Mouse (Mus musculus): Measurements from ENCODE around the gene Tnfsf13. TPM values are rescaled to one million over a fixed set of nuclear protein-coding genes. Genes with fewer than 3 reads are reported as not detected.

The Tnfsf13 gene
- not detected for total RNA-seq (2023)

GRCm38 (mm10) chr11:69685526-69686148 is at the start of gene Tnfsf13:
Gene Tnfsf13, minus strand, starts transcription at chr11:69685784.

GRCm38 (mm10) chr11:69695361-69696181 is 10.0 kb upstream of the Tnfsf13 start, which contains the start of the genes Tnfsf12 and Tnfsfm13:
Gene Tnfsf12, minus strand, starts transcription at chr11:69695849.
Gene Tnfsfm13, minus strand, starts transcription at chr11:69696098.

GRCm38 (mm10) chr11:69681314-69682208 is 4.0 kb downstream of the Tnfsf13 start, which contains the start of gene Senp3:
Gene Senp3, minus strand, starts transcription at chr11:69682084.

DNA sequence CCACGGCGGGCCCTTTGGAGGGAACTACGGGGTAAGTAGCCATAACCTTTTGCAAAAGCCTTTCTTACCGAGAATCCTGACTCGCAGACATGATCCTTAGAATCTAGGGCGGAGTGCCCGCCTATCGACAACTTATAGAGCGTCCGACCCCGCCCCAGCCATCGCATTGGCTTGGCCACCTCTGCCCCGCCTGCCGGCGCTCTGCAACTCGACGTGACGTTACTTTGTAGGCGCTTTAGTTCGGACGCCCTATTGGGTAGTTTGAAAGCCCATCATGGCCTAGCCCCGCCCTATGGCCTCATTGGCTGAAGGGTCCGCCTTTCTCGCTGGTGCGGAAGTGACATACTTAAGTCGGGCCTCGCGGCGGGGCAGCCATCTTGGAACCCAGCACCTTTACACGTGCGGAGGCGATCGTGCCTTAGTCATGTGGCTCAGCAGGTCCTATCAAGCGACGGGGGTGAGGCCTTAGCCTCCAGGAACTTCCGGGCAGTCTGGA is 13.3 kb downstream of the Tnfsf13 start, which contains the start of gene Eif4a1:
Gene Eif4a1 (minus strand): TSS at position 213 of the 496 bp plus-strand sequence.

DNA sequence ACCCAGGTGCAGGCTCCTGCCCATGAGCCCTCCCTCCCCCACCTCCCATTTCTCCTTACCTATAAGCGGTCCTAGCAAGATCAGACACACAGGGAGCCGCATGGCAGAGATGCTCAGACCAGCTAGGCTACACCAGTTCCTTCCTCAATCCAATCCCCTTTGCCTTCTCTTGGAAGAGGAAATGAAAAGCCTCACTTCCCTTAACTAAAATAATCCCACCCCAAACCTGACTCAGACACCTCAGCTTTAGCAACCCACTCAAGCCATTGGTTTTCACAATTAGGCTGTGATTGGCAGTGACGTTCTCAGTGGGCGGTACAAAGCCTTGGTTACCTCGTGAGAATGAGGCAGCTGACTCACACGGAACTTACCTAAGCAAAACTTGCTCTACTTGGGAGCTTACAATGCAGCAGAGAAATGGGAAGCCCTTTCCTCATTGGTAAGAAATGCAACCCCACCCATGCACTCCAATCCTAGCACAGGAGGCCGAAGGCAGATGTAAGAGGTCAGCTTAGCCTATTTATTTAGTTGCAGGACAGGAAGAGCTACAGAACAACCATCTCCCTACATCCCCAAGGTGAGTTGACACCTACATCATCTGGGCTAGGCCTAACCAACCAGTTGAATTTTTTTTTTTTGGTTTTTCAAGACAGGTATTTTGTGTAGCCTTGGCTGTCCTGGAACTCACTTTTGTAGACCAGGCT is 19.5 kb downstream of the Tnfsf13 start, which contains the start of gene Cd68:
Gene Cd68 (minus strand): TSS at position 193 of the 704 bp plus-strand sequence.

DNA sequence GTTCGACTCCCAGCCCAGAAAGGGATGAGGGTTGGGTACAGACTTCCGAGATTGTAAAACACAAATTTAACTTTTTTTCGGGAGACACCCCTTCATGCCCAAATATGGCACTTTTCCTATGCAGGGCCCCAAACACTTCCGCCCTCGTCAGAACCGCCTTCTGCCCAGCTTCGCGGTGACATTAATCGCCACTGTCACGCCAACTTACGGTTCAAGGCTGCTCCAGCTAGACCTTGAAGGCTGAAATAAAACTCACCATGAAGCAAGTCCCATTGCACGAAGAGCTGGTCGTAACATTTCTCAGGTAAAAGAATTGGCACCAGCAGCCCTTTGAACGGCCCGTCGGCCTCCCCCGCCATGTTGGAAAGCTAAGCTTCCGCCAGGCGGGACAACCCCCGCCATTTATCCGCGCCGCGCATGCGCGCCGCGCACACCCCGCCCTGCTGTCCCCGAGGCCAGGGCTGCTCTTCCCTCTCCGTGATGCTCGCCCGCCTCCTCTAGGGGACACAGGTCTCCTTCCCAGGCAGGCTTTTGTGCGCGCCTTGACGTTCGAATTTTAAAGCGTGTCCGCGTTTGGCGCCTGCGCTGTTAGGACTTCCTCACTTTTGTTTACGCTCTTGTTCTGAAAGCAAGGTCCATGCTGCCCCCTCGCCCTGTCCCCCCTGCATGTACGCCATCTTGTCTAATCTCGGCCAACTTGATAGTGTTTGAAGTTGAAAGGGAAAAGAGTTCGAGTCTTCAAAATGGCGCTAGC is 23.2 kb downstream of the Tnfsf13 start, which contains the start of gene Mpdu1:
Gene Mpdu1 (minus strand): TSS at position 430 of the 754 bp plus-strand sequence.

DNA sequence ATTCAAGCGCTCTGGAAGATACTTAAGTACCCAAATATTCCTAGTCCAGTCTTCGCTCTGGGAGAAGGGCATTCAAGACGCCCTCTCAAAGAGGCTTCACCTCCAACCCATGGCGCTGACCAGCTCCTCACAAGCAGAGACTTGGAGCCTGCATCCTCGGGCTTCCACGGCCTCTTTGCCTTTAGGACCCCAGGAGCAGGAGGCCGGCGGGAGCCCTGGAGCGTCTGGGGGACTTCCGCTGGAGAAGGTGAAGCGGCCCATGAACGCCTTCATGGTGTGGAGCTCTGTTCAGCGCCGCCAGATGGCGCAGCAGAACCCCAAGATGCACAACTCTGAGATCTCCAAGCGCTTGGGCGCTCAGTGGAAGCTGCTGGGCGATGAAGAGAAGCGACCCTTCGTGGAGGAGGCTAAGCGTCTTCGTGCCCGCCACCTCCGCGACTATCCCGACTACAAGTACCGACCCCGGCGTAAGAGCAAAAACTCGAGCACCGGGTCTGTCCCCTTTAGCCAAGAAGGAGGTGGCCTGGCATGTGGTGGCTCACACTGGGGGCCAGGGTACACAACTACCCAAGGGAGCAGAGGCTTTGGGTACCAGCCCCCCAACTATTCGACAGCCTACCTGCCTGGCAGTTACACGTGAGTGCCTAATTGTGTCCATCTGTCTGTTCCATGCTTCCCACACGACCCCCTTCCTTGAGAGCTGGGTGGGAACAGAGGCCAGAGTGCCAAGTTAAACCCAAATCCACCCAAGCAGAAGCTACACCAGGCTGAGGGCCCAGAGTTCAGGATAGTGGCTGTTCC is 30.1 kb downstream of the Tnfsf13 start, which contains the start of gene Sox15:
Gene Sox15 (plus strand): TSS at position 51 of the 801 bp plus-strand sequence.

Other genes with a start within 250 kb of the Tnfsf13 start
- 0.15 TPM for gene Dnah2, start 136.7 kb downstream of the Tnfsf13 start, total RNA-seq (2023)
- 0.53 TPM for gene Efnb3, start 125.6 kb downstream of the Tnfsf13 start, total RNA-seq (2023)
- gene Wrap53, start 105.5 kb downstream of the Tnfsf13 start, total RNA-seq (2023): 13.0 TPM
- gene Trp53, start 105.4 kb downstream of the Tnfsf13 start, total RNA-seq (2023): 144 TPM
- gene Atp1b2, start 79.8 kb downstream of the Tnfsf13 start, total RNA-seq (2023): 0.27 TPM
- not detected for gene Shbg, start 67.9 kb downstream of the Tnfsf13 start, total RNA-seq (2023)
- gene Sat2, start 63.8 kb downstream of the Tnfsf13 start, total RNA-seq (2023): not detected
- 80.1 TPM for gene Fxr2, start 52.8 kb downstream of the Tnfsf13 start, total RNA-seq (2023)
- gene Sox15, start 30.5 kb downstream of the Tnfsf13 start, total RNA-seq (2023): not detected
- 85.2 TPM for gene Mpdu1, start 23.1 kb downstream of the Tnfsf13 start, total RNA-seq (2023)
- gene Cd68, start 19.6 kb downstream of the Tnfsf13 start, total RNA-seq (2023): 14.8 TPM
- 775 TPM for gene Eif4a1, start 13.4 kb downstream of the Tnfsf13 start, total RNA-seq (2023)
- gene Senp3, start 3.7 kb downstream of the Tnfsf13 start, total RNA-seq (2023): 109 TPM
- gene Tnfsf12, start 10.1 kb upstream of the Tnfsf13 start, total RNA-seq (2023): 1.7 TPM
- not detected for gene Tnfsfm13, start 10.3 kb upstream of the Tnfsf13 start, total RNA-seq (2023)
- 176 TPM for gene Polr2a, start 72.9 kb upstream of the Tnfsf13 start, total RNA-seq (2023)
- not detected for gene Slc35g3, start 76.2 kb upstream of the Tnfsf13 start, total RNA-seq (2023)
- 47.4 TPM for gene Zbtb4, start 80.1 kb upstream of the Tnfsf13 start, total RNA-seq (2023)
- 3.6 TPM for gene Chrnb1, start 110.2 kb upstream of the Tnfsf13 start, total RNA-seq (2023)
- 0.30 TPM for gene Fgf11, start 116.1 kb upstream of the Tnfsf13 start, total RNA-seq (2023)
- not detected for gene Tmem102, start 119.8 kb upstream of the Tnfsf13 start, total RNA-seq (2023)
- gene Gm39566, start 129.5 kb upstream of the Tnfsf13 start, total RNA-seq (2023): not detected
- not detected for gene Spem2, start 132.7 kb upstream of the Tnfsf13 start, total RNA-seq (2023)
- gene Spem1, start 136.4 kb upstream of the Tnfsf13 start, total RNA-seq (2023): not detected
- gene Nlgn2, start 152.0 kb upstream of the Tnfsf13 start, total RNA-seq (2023): 1.0 TPM
- 15.1 TPM for gene Tmem256, start 152.7 kb upstream of the Tnfsf13 start, total RNA-seq (2023)
- gene Plscr3, start 160.6 kb upstream of the Tnfsf13 start, total RNA-seq (2023): 12.0 TPM
- not detected for gene Tnk1, start 172.9 kb upstream of the Tnfsf13 start, total RNA-seq (2023)
- not detected for gene Tmem95, start 192.2 kb upstream of the Tnfsf13 start, total RNA-seq (2023)
- 1.7 TPM for gene Kctd11, start 195.6 kb upstream of the Tnfsf13 start, total RNA-seq (2023)
- gene Acap1, start 209.8 kb upstream of the Tnfsf13 start, total RNA-seq (2023): 418 TPM
- 2.6 TPM for gene 2810408A11Rik, start 215.2 kb upstream of the Tnfsf13 start, total RNA-seq (2023)
- 63.0 TPM for gene Neurl4, start 215.3 kb upstream of the Tnfsf13 start, total RNA-seq (2023)
- 149 TPM for gene Gps2, start 228.1 kb upstream of the Tnfsf13 start, total RNA-seq (2023)
- 316 TPM for gene Eif5a, start 236.2 kb upstream of the Tnfsf13 start, total RNA-seq (2023)

Measured in CD4-positive naive resting alpha-beta T cell, adult 57 days (primary cell).